Mouse (Mus musculus): Measurements from ENCODE around the gene Nrxn3.

Nrxn3 gene

DNA sequence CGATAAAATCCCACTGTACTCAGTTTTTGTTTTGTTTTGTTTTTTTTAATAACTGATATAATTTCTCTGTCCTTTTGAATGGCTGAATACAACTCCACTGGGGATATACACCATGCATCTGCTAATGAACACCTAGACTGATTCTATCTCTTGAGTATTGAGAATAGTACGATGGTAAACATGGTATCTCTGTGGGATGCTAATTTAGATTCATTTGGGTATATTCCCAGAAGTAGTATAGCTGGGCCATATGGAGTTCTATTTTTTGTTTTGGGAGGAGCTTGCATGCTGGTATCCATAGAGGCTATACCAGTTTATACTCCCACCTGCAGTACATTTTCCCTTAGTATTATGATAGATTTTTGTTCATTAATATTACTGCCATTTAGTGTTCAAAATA, 217.0 kb downstream of the Nrxn3 start:
- no peak for DNase-seq

DNA sequence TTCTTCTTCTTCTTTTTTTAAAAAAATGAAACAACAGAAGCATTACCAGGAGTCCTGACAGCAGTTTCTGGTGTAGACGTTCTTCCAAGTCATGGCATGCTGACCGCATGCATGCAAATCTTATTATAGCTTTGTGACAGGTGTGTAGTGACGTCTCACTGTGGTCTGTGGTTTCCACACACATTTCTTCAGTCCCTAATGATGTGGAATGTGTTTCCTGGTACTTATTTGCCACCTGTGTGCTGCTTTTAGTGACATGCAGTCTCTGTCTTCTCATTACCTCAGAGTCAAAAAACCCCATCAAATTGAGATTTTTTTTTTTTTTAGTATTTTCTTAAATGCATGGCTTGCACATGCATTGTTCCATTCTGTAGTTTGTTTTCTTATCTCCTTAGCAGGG, 222.3 kb downstream of the Nrxn3 start:
- no peak for DNase-seq

DNA sequence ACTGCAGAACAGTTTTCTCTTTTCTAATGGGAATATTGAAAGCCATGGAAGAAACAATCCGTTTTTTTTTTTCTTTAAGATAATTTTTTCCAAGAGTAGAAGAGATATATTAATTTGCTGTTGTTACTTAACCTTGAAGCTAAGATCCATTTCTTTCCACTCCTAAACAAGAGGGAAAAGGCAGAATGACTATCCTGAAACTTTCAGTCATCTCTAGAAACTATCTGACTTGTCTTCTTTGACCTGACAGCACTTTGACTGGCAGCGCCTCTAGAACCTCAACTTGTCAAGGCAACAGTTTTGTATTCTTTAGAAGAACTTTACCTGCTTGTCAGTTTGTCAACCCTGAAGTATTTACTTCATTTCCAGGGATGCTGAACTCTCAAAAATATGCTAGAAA, 227.2 kb downstream of the Nrxn3 start:
- no peak for DNase-seq

DNA sequence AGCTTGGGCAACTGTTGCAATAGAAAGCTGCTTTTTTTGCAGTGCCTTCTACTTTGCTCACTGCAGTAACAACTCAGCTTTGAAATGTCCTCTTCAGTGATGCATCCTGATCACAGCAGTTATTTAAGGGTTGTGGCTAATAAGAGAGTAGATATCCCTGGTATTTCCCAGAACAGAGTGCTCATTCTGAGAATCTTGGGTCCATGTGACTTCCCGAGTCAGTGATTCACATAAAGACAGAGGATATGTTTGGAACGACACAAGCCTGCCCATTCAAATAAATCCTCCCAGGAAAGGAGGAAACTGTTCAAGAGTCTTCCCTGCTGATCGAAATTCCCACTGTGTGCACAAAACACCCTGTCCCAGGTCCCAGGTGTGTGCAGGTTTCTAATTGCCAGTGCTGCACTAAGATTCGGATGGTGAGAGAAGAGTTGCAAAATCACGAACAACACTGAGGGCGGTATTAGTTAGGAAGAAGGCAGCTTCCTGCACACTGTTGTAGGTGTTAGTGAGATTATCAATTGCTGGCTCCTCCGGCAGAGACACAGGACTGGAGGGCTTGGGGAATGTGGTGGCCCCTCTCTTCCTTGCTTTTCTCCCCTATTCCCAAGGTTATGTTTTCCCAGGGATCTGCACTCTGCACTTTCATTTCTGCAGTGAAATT, 230.4 kb downstream of the Nrxn3 start:
- no peak for DNase-seq

DNA sequence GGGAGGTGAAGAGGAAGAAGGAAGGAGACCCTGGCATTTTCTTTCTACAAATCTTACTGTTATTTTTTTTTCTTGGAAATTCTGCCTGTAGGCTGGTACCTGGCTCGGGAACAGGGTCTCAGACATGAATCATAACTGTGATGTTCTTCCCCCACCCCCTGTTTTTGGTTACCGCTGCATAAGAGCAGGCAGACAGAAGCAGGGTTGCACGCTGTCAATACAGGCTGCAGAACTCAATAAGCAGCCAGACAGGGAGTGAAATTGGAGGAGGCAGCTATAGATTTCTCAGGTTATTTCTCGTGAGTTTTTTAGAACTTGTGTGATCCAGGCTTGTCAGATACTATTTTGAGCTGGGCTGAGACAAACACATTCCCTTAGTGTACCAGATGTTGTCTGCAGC, 231.1 kb downstream of the Nrxn3 start:
- DNase-seq: no peak

- DNase-seq: peak; percentile 8
Observed at GRCm38 (mm10) chr12:88957431-88957830, 234.8 kb downstream of the Nrxn3 start.

DNA sequence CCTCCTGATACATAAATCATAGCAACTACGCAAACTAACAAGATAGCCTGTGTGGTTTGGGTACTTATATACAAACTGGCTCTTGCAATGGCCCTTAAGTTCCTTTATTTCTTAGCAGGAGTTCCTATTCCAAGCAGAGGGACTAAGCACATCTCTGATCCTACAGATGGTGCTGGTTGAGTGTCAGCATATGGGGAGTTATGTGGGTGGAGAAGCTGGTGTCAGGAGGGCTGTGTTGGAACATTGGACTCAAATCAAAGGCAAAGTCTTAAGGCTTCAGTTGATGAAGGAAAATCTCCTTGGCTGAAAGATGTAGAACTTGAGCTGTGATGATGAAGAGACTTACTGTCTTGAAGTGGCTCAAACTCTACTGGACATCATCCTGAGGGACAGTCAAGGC, 238.1 kb downstream of the Nrxn3 start:
- DNase-seq: no peak

DNA sequence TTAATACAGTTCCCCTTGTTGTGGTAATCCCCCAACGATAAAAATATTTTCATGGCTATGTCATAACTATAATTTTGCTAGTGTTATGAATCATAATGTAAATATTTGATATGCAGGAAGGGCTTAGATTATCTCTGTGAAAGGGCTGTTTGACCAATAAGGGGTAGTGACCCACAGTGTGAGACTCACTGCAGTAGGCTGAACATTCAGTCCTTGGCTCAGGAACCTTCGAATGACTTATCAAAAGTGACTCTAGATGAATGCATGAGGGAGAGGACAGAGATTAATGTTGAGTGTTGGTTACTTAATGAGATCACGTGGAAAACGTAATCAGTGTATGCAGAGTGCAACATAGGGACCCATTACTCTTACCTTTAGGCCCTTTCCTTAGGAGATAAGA, 243.7 kb downstream of the Nrxn3 start:
- DNase-seq: no peak

- no peak for DNase-seq
Observed at GRCm38 (mm10) chr12:88976621-88977020, 253.9 kb downstream of the Nrxn3 start.

DNA sequence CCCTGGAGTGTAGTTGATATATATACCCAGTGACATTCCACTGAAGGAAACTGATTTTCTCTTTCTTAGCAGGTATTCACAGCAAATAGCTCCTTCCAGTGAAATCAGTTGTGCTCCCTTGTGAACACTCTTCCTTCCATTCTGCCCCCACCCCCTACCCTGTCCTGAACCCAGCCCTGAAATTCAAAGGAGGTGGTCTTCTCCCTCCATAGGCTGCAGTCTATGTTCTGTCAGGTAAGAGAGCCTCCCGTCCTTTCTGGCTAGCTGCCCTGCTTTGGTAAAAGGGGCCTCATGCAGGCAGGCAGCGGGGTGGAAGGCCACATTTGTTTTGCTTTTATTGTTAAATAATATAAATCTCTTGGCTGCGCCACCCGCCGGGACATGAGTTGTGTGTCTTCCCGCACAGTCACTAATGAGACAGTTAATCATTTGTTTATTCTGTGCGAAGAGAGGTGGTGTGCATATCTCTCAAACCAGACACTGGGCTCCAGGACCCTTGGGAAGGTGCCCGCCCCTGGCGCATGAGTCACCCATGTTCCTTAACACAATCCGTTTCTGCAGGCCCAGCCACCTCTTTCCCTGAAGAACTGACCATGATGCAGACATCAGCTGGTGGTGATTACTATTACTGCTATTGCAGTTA, 261.1 kb downstream of the Nrxn3 start:
- no peak for DNase-seq

GRCm38 (mm10) chr12:88984375-88984774, 261.7 kb downstream of the Nrxn3 start:
- peak; percentile 7 for DNase-seq

DNA sequence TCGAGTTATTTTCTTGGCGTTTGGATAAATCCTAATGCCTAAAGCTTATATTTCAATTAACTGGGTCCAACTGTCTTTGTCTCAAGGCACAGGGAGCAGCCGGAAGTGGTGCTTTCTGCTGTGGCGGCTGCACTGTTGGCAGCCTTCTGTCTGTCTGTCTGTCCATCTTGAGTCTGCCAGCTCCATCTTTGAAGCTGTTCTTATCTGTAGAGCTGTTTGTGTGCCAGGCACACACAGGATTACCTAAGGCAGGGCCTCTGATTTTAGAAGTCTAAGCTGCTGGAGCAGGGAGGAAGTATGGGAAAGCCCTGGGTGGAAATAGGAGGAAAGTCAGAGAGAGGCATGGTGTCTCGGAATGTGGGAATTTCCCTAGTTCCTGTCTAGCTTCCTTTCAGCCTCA, 262.1 kb downstream of the Nrxn3 start:
- no peak for DNase-seq

- no peak for DNase-seq
Observed at GRCm38 (mm10) chr12:88987046-88987445, 264.4 kb downstream of the Nrxn3 start.

- DNase-seq: no peak
Observed at GRCm38 (mm10) chr12:88990753-88991152, 268.1 kb downstream of the Nrxn3 start.

DNA sequence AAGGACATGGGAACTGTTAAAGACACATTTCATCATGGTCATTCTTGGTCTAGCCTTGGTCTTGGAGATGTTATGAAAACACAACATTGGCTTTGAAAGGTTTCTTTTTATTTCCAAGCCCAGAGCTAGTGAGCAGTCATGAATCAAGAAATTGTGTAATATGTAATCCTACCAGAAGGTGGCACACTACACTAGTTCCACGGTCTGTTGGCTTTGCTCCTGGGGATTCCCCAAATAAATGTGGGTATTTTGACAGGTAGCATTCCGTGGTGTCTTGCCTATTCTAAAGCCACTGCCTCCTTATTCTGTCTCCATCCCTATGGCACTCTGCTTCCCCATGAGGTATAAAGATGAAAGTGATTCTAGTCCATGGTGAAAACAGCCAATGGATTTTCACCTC, 269.5 kb downstream of the Nrxn3 start:
- DNase-seq: no peak

DNA sequence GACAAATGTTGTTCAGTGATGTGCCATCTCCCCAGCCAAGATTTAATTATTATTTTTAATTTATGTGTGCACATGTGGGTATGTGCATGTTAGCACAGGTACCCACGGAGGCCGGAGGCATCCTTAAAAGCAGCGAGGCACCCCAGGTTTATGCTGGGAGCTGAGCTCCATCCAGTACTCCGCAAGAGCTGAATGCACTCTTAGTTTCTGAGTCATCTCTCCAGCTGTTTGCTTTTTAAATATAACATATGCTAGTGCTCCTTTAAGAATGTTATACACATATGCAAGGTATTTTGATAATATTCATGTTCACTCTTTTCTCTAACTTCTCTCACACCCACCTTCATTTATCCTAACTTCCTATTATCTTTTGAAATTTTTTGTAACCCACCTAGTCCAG, 271.1 kb downstream of the Nrxn3 start:
- no peak for DNase-seq

DNA sequence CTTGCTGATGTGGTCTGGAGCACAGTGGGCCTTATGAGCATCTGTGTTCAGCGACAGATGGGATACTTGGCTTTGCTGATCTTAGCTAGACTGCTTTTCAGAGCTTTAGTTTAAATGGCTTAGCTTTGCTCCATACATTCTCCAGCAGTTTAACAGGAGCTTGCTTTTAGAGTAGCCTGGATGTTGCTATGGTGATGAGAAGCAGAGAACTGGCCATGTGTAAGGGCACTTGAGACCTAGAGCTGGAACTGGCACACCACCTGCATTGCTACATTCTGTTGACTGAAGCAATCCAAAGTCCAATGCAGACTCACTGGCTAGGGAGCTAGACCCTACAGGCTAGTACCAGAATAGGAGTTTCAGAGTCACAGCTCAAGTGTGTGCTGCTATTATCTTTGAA, 293.8 kb downstream of the Nrxn3 start:
- no peak for DNase-seq

DNA sequence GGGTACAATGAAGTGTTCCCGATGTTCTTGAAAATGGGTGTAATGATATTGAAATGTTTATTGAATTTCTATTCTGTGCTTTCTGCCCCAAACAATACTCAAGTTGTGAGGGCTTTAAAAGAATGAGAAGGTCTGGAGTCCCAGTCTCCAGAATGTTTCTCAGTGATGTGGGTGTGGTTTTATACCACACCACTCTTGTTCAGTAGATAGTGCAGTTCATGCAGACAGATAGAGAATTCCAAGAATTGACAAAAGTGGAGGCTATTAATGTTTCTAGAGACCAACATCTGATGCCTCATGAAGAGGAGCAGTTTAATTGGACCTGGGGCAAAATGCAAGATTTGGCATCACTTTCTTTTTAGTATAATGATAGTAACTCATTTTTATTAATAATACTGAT, 302.5 kb downstream of the Nrxn3 start:
- DNase-seq: no peak

DNA sequence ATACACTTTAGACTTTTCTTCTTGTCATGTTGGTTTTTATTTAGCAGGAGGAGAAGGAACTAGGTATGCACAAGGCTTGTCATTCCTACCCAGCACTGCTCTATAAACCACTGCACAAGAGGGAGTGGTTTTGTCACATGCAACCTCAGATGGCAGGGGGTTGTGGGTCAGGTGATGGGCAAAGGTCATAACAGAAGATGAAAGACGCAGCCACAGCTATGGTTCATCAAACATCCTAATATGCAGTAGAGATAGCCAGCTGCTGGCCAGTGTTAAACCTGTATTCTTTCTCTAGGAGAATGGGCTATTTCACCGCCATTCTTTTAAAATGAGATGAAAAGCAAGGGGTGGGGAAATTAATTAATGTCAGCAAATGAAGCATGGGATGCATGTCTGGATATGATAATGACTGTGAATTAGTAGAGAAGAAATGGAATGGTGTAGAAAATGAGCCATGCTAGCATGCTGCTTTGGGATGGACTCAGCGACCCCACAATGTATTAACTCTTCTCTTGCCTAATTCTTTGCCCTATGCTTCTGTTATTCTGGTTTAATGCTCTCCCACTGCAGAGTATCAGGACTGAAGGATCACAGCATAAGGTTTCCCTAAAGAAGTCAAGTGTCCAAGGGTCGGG, 313.4 kb downstream of the Nrxn3 start:
- DNase-seq: peak; percentile 3

GRCm38 (mm10) chr12:89040151-89040550, 317.5 kb downstream of the Nrxn3 start:
- DNase-seq: no peak

DNA sequence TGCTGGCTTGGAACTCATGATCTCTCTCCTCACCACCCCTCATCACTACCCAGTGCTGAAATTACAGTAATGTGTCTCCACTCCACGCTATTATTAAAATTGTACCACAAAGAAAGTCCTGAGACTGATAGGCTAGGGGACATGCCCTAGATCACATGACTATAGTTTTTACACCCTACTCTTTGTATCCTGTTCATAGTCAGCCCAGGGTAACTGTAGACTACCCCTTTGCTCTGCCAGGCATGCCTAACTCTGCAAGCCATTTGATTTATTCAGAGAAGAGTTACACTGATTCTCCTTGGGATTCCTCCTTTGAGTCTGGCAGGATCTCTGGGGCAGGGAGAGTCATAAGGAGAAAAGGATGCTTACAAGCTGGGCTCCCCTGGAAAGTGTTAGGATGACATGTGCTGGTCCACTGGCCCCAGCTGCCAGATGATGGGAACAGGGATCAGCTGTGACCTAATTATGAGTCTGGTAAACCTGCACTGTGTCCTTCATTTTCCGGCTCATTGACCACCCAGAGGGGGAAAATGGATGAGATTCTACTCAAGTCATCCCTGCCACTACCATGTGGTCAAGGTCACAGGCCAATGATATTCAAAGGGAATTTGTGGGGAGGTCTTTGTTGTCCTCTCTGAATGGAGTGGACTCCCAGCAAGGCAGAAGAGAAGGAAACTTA, 318.9 kb downstream of the Nrxn3 start:
- no peak for DNase-seq

DNA sequence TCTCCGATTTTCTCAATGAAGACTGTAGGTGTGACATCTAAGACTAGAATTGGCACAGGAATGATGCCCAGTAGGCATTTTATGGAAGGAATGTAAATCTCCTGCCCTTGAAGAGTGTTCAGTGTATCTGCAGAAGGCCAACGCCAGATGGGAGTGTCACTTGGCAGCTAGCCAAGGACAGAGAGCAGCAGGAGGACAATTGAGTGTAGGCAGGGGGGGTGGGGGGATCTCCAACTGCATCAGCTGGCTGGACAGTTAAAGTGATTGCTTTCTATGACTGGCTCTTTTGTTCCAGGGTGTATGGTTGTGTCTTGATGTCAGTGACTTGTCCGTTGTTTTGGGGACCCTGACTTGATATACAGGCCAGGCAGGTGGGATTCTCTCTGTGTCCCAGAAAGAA, 326.6 kb downstream of the Nrxn3 start:
- peak; percentile 21 for DNase-seq

GRCm38 (mm10) chr12:89049686-89050085, 327.0 kb downstream of the Nrxn3 start:
- DNase-seq: no peak

DNA sequence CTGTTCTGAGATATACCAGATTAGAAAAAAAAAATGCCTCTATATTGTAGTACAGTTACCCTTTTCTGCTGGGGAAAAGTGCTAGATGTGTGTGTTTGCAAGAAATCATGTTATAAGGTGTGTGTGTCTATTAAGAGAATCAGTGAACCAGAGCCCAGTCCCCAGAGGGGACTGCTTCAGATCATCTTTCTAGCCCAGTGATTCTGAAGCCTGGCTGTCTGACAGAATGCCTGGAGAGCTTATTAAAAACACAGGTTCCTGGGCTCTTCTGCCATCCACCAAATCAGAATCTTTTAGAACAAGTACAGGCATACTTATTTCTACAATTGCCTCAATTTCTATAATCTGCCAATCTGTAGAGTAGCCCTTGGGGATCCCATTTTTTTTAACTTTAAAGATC, 349.8 kb downstream of the Nrxn3 start:
- no peak for DNase-seq
